Mouse (Mus musculus) ES-Bruce4 (cell line): ENCODE measurements around the gene Gcn1l1.

Experiments used
- CTCF ChIP-seq: IDR thresholded peaks from one replicate; pipeline ENCODE4 v1.8.1; 2011; ENCODE audit warnings: low read depth, low read length
- POLR2A ChIP-seq: IDR thresholded peaks from one replicate; pipeline ENCODE4 v1.8.1; 2011; ENCODE audit warnings: low read length; ENCODE audit not compliant: insufficient read depth

GRCm38 (mm10) chr5:115551386-115551785, 13.7 kb upstream of the Gcn1l1 start:
- TF ChIP-seq POLR2A (no peak), CTCF (no peak)
